Mouse (Mus musculus) bone marrow, adult 2 months (tissue): ENCODE results near the gene Plod2.

Experiments
- CTCF ChIP-seq: fragments of 200-500 bp; IDR thresholded peaks from 2 replicates; pipeline ENCODE4 v1.5.1; 2011; ENCODE audit warnings: low read length, control low read depth; ENCODE audit not compliant: control insufficient read depth, insufficient read depth
- POLR2A ChIP-seq: fragments of 200-500 bp; IDR thresholded peaks from 2 replicates; pipeline ENCODE4 v1.6.1; 2011; ENCODE audit warnings: low read depth, mild to moderate bottlenecking, control low read depth, low read length, borderline replicate concordance; ENCODE audit not compliant: control insufficient read depth

DNA sequence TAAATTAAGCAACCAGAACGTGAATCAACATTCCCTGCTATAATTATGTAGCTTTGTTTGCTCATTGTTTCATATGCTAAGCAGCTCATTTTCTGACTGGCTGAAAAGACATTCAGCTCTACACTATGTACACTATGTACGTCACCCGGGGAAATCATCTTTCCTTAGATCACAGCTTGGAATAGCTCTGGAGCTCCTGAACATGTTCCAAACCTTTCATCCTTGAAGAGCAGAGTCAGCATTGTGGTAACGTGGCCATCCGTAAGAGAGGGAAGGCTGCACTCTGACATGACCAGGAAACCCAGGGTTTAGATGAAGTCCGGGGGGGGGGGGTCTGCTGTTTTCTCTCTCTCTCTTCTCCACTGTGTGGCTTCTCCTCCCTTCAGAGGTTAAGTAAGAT, 3.8 kb upstream of the Plod2 start:
- TF ChIP-seq POLR2A (no peak), CTCF (no peak)
